Mouse (Mus musculus) midbrain, embryonic 11.5 days (tissue): ENCODE measurements at regions not wholly inside any gene's neighbourhood (a gene's known extent, or its start where the extent isn't known, plus 50 kb on each side); places are given as distances from the start of the nearest gene placed in this dataset.

ENCODE experiments used
- ATAC-seq: fragments of 200-750 bp; cut with Nextera tagmentation; 2 replicates; pipeline ENCODE4 v1.8.0; 2017; ENCODE audit warnings: moderate TSS enrichment, moderate library complexity; ENCODE audit not compliant: low FRiP score
- DNase-seq: peaks from one replicate; pipeline ENCODE4 v3.0.0; 2015; ENCODE audit warnings: low spot score; ENCODE audit errors: missing footprints
- H3K27ac ChIP-seq: fragments of 300-500 bp; sonication (generic); 2 replicates; pipeline ENCODE4 v1.5.1; 2014; ENCODE audit warnings: low read depth, low read length
- H3K27me3 ChIP-seq: fragments of 300-500 bp; sonication (generic); 2 replicates; pipeline ENCODE4 v1.6.1; 2014; ENCODE audit warnings: mild to moderate bottlenecking, low read length, moderate library complexity, mixed read lengths; ENCODE audit not compliant: control insufficient read depth, insufficient read depth
- H3K36me3 ChIP-seq: fragments of 300-500 bp; sonication (generic); 2 replicates; pipeline ENCODE4 v1.6.1; 2014; ENCODE audit warnings: mild to moderate bottlenecking, low read length, moderate library complexity, mixed read lengths; ENCODE audit not compliant: control insufficient read depth, insufficient read depth
- H3K4me1 ChIP-seq: fragments of 300-500 bp; sonication (generic); 2 replicates; pipeline ENCODE4 v1.6.1; 2014; ENCODE audit warnings: low read length; ENCODE audit not compliant: control insufficient read depth, insufficient read depth
- H3K4me2 ChIP-seq: fragments of 300-500 bp; sonication (generic); 2 replicates; pipeline ENCODE4 v1.6.1; 2014; ENCODE audit warnings: mild to moderate bottlenecking, moderate library complexity
- H3K4me3 ChIP-seq: fragments of 300-500 bp; sonication (generic); 2 replicates; pipeline ENCODE4 v1.5.1; 2014; ENCODE audit warnings: low read depth, low read length
- H3K9ac ChIP-seq: fragments of 300-500 bp; sonication (generic); 2 replicates; pipeline ENCODE4 v1.6.1; 2014; ENCODE audit warnings: low read length
- H3K9me3 ChIP-seq: fragments of 300-500 bp; sonication (generic); 2 replicates; pipeline ENCODE4 v1.6.1; 2016; ENCODE audit warnings: low read length; ENCODE audit not compliant: control insufficient read depth

DNA sequence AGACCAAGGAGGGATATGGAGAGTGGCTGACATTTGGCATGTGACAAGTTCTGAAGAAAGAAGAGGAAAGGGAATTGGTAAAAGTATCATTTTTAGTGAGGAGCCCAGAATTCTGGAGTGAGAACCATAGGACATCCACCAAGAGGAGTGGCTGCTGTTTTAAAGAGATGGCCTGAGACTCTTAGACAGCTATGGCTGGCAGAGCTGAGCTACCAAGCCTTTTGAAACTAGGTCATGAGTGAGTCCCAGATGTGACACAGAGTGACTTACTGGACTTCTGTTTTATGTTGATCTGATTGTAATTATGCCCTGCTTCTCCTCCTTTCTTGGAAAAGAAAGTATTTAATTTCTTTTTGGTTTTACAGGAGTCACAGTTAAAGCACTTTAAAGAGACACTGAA lies 61.8 kb upstream of the Tprg start:
- Histone ChIP-seq H3K9me3 (no peaks in the 10 kb centered on the region), H3K9ac (no peak overlapping the region), H3K4me1 (no peaks in the 10 kb centered on the region), H3K27ac (no peak overlapping the region), H3K4me3 (no peak overlapping the region), H3K27me3 (no peaks in the 10 kb centered on the region), H3K36me3 (no peaks in the 10 kb centered on the region), H3K4me2 (no peak overlapping the region)
- ATAC-seq (no peak), DNase-seq (no peak)
